Mouse (Mus musculus): ENCODE measurements around the gene Olfr212.
"Not testable (repeated sequence)": the region's sequence is repeated elsewhere in the genome, so short reads cannot be mapped to it uniquely, and the experiment has no call there.

The Olfr212 gene

GRCm38 (mm10) chr6:116506302-116507003 is at the start of gene Olfr212:
Olfr212 (plus strand) TSS chr6:116506516.
- not testable (repeated sequence) for DNase-seq

GRCm38 (mm10) chr6:116458728-116459127 is 47.6 kb upstream of the Olfr212 start:
- DNase-seq, result no peak

- DNase-seq, result no peak
These were observed 47.1 kb upstream of the Olfr212 start for GRCm38 (mm10) chr6:116459232-116459631.

GRCm38 (mm10) chr6:116460544-116461283 is 45.6 kb upstream of the Olfr212 start, which contains the start of gene Alox5:
Alox5 (minus strand) TSS chr6:116461178.
- peak; percentile 23 to 44 for DNase-seq

GRCm38 (mm10) chr6:116468081-116468480 is 38.2 kb upstream of the Olfr212 start:
- no peak for DNase-seq

GRCm38 (mm10) chr6:116485081-116485480 is 21.2 kb upstream of the Olfr212 start:
- no peak for DNase-seq

- no peak for DNase-seq
These were observed 19.5 kb upstream of the Olfr212 start for GRCm38 (mm10) chr6:116486833-116487232.

- DNase-seq, result no peak
These were observed 17.5 kb upstream of the Olfr212 start, which contains the start of gene Olfr211 for GRCm38 (mm10) chr6:116488791-116489190. Olfr211 (plus strand) TSS chr6:116489091.

- DNase-seq, result no peak
These were observed 12.6 kb upstream of the Olfr212 start for GRCm38 (mm10) chr6:116493742-116494141.

- DNase-seq, result no peak
These were observed 10.4 kb upstream of the Olfr212 start for GRCm38 (mm10) chr6:116495960-116496359.

- DNase-seq, result no peak
These were observed 8.5 kb downstream of the Olfr212 start for GRCm38 (mm10) chr6:116514832-116515231.

GRCm38 (mm10) chr6:116538156-116538555 is 31.8 kb downstream of the Olfr212 start, which contains the start of gene Olfr213:
Olfr213 (plus strand) TSS chr6:116538456.
- DNase-seq, result no peak

- DNase-seq, result no peak
These were observed 36.2 kb downstream of the Olfr212 start for GRCm38 (mm10) chr6:116542500-116542899.

- not testable (repeated sequence) for DNase-seq
These were observed 44.5 kb downstream of the Olfr212 start, which contains the start of gene Gm5580 for GRCm38 (mm10) chr6:116550841-116551240. Gm5580 (plus strand) TSS chr6:116551141.

- no peak for DNase-seq
These were observed 47.6 kb downstream of the Olfr212 start, which contains the start of gene Olfr214 for GRCm38 (mm10) chr6:116553935-116554334. Olfr214 (plus strand) TSS chr6:116554235.

GRCm38 (mm10) chr6:116554952-116555351 is 48.6 kb downstream of the Olfr212 start:
- no peak for DNase-seq

Measured in lung, adult 18-20 months (tissue).